ENCODE assay signal across 27 mouse cellular contexts in genomic region chr10:20485816-20486215, GRCm38 (mm10).
DNase-seq lines count a peak whose midpoint lies in the region; ATAC-seq and TF ChIP-seq lines count a peak whose summit lies in the region.
"Had no signal": no experiment of that assay in that cellular context is flagged by ENCODE, and none has a peak within 500 bp of the region (broad histone marks: within the 10 kb centered on the region; RNA-seq: fewer than 3 reads in every experiment).

No protein-coding gene starts in this region.

- H3K9ac ChIP-seq in heart, embryonic 13.5 days: peak overlapping the region; percentile 56; the same call in 1 of the 2 replicates
- H3K9ac ChIP-seq in midbrain, embryonic 11.5 days (ENCODE audit: low read length): no peak overlapping the region
- H3K9ac ChIP-seq: limb, embryonic 13.5 days; liver, embryonic 13.5 days; midbrain, embryonic 15.5 days; neural tube, embryonic 15.5 days had no signal

- no peaks in the 10 kb centered on the region for H3K9me3 ChIP-seq in heart, embryonic 13.5 days
- no peaks in the 10 kb centered on the region for H3K9me3 ChIP-seq in midbrain, embryonic 11.5 days (ENCODE audit: control insufficient read depth, low read length)
- H3K9me3 ChIP-seq in midbrain, embryonic 10.5 days (replicated peaks): no peaks in the 10 kb centered on the region
- H3K9me3 ChIP-seq: hindbrain, embryonic 10.5 days; limb, embryonic 13.5 days; liver, embryonic 13.5 days; midbrain, embryonic 15.5 days; neural tube, embryonic 15.5 days had no signal

- H3K4me2 ChIP-seq in heart, embryonic 13.5 days: no peak overlapping the region
- H3K4me2 ChIP-seq in midbrain, embryonic 11.5 days: no peak overlapping the region
- H3K4me2 ChIP-seq: limb, embryonic 13.5 days; liver, embryonic 13.5 days; midbrain, embryonic 15.5 days; neural tube, embryonic 15.5 days had no signal

- H3K4me1 ChIP-seq in heart, embryonic 13.5 days: peaks cover 65% of the 10 kb centered on the region
- peaks cover 8% of the 10 kb centered on the region; the same call in 1 of the 2 replicates for H3K4me1 ChIP-seq in kidney, adult 2 months (ENCODE audit: control insufficient read depth, insufficient read depth, low read length)
- no peaks in the 10 kb centered on the region for H3K4me1 ChIP-seq in midbrain, embryonic 11.5 days (ENCODE audit: control insufficient read depth, insufficient read depth, low read length)
- H3K4me1 ChIP-seq in midbrain, embryonic 10.5 days: no peaks in the 10 kb centered on the region
- H3K4me1 ChIP-seq: liver, embryonic 13.5 days; midbrain, embryonic 15.5 days; neural tube, embryonic 15.5 days had no signal

- H3K27ac ChIP-seq in heart, embryonic 13.5 days (replicated peaks): peak overlapping the region; percentile 89
- H3K27ac ChIP-seq in kidney, adult 2 months (ENCODE audit: insufficient read depth, low read depth, low read length): peak overlapping the region; percentile 54
- no peak overlapping the region for H3K27ac ChIP-seq in midbrain, embryonic 11.5 days (ENCODE audit: low read depth, low read length)
- no peak overlapping the region for H3K27ac ChIP-seq in midbrain, embryonic 10.5 days (replicated peaks)
- H3K27ac ChIP-seq: hindbrain, embryonic 10.5 days; kidney, postnatal 0 days; limb, embryonic 13.5 days; liver, embryonic 13.5 days; macrophage; midbrain, embryonic 15.5 days; neural tube, embryonic 15.5 days; stomach, postnatal 0 days had no signal

- H3K4me3 ChIP-seq in heart, embryonic 13.5 days: no peak overlapping the region
- H3K4me3 ChIP-seq in kidney, adult 2 months (ENCODE audit: insufficient read depth, low read depth, low read length): no peak overlapping the region
- no peak overlapping the region for H3K4me3 ChIP-seq in midbrain, embryonic 11.5 days (ENCODE audit: low read depth, low read length)
- H3K4me3 ChIP-seq in midbrain, embryonic 10.5 days: no peak overlapping the region
- H3K4me3 ChIP-seq: erythroblast, embryonic 14.5 days; hindbrain, embryonic 10.5 days; limb, embryonic 13.5 days; liver, embryonic 13.5 days; midbrain, embryonic 15.5 days; neural tube, embryonic 15.5 days had no signal

- H3K36me3 ChIP-seq in heart, embryonic 13.5 days: no peaks in the 10 kb centered on the region
- no peaks in the 10 kb centered on the region for H3K36me3 ChIP-seq in kidney, adult 2 months (ENCODE audit: control insufficient read depth, insufficient read depth, low read length)
- no peaks in the 10 kb centered on the region for H3K36me3 ChIP-seq in midbrain, embryonic 11.5 days (ENCODE audit: control insufficient read depth, insufficient read depth, low read length)
- H3K36me3 ChIP-seq in midbrain, embryonic 10.5 days: no peaks in the 10 kb centered on the region
- H3K36me3 ChIP-seq: hindbrain, embryonic 10.5 days; limb, embryonic 13.5 days; liver, embryonic 13.5 days; midbrain, embryonic 15.5 days; neural tube, embryonic 15.5 days had no signal

- no peak for TF ChIP-seq POLR2A in kidney, adult 2 months (IDR thresholded peaks at IDR 0.05; ENCODE audit: low read depth, low read length)

- ATAC-seq in heart, embryonic 13.5 days (ENCODE audit: extremely low read depth, insufficient number of reproducible peaks, low FRiP score, low TSS enrichment): no peak
- ATAC-seq in midbrain, embryonic 11.5 days (ENCODE audit: low FRiP score): no peak
- ATAC-seq: forebrain, embryonic 16.5 days; hindbrain, embryonic 16.5 days; midbrain, embryonic 15.5 days had no signal

- DNase-seq in heart, adult 8-10 months (ENCODE audit: low spot score): no peak
- no peak for DNase-seq in kidney, adult 2 months
- no peak for DNase-seq in kidney, adult 18-20 months
- peak; percentile 69 for DNase-seq in midbrain, embryonic 11.5 days (ENCODE audit: low spot score, missing footprints)
- DNase-seq in midbrain, embryonic 10.5 days (ENCODE audit: low spot score): no peak
- no peak for DNase-seq in ovary, postnatal 36 days (ENCODE audit: low spot score)
- DNase-seq: adrenal gland, postnatal 25 days; B cell, adult 2 months; cerebellum, adult 18-20 months; cerebellum, postnatal 10 days; gastrocnemius, postnatal 10 days; kidney, postnatal 4 days; liver, embryonic 13.5 days; lung, adult 18-20 months; thymus, adult 18-20 months; thymus, postnatal 25 days had no signal

- TF ChIP-seq CTCF in kidney, adult 2 months (conservative IDR thresholded peaks at IDR 0.05; ENCODE audit: insufficient read depth, insufficient read length, low read depth, low read length): no peak

- WGBS in heart, embryonic 13.5 days: 64% methylated on average over 3 of the region's 3 CpGs
- 85% methylated on average over 3 of the region's 3 CpGs for WGBS in kidney, adult 2 months
- 61% methylated on average over 3 of the region's 3 CpGs for WGBS in midbrain, embryonic 11.5 days
- WGBS in midbrain, embryonic 10.5 days: 67% methylated on average over 3 of the region's 3 CpGs

- H3K27me3 ChIP-seq in heart, embryonic 13.5 days (replicated peaks): no peaks in the 10 kb centered on the region
- no peaks in the 10 kb centered on the region for H3K27me3 ChIP-seq in kidney, adult 2 months (replicated peaks; ENCODE audit: control insufficient read depth, insufficient read depth, low read length)
- no peaks in the 10 kb centered on the region for H3K27me3 ChIP-seq in midbrain, embryonic 11.5 days (ENCODE audit: control insufficient read depth, insufficient read depth, low read length)
- no peaks in the 10 kb centered on the region for H3K27me3 ChIP-seq in midbrain, embryonic 10.5 days (ENCODE audit: low read depth, poor library complexity, severe bottlenecking)
- H3K27me3 ChIP-seq: limb, embryonic 13.5 days; liver, embryonic 13.5 days; midbrain, embryonic 15.5 days; neural tube, embryonic 15.5 days had no signal

Comparison
In these comparisons a context has a peak if more than half of its experiments do, and no peak if none do; other contexts are left out.
1. H3K27ac ChIP-seq: peak in heart, embryonic 13.5 days (single experiment) and kidney, adult 2 months (single experiment); none in midbrain, embryonic 11.5 days (single experiment) and midbrain, embryonic 10.5 days (single experiment).